Mouse (Mus musculus) left cerebral cortex, postnatal 4 days (tissue): ENCODE results near the gene Cbfa2t2. TPM values are rescaled to one million over a fixed set of nuclear protein-coding genes. Genes with fewer than 3 reads are reported as not detected.
"Not testable (repeated sequence)": the region's sequence is repeated elsewhere in the genome, so short reads cannot be mapped to it uniquely, and the experiment has no call there.

Experiments
- DNase-seq: peaks from one replicate; pipeline ENCODE4 v3.0.0-alpha.2; 2022
- intact Hi-C: fragments of 180-260 bp; cut with DNase I; formaldehyde crosslinking; loops from one replicate; pipeline ENCODE4 v1.15.1; 2025
- total RNA-seq, 2 experiments: library from RNA; stranded (reverse); gene quantifications; 2 replicates each; pipeline ENCODE4 v1.2.3; 2021

Cbfa2t2 gene
- total RNA-seq, 2 experiments from 2014 or later: 48.3 to 55.2 TPM

GRCm38 (mm10) chr2:154463621-154464198, 27.4 kb downstream of the Cbfa2t2 start:
- DNase-seq: peak; percentile 13
- intact Hi-C loops: no loop called here

- peak; percentile 35 for DNase-seq
- intact Hi-C loops: no loop called here
Measured at GRCm38 (mm10) chr2:154465914-154466335, 29.6 kb downstream of the Cbfa2t2 start.

GRCm38 (mm10) chr2:154467139-154467538, 30.9 kb downstream of the Cbfa2t2 start:
- no peak for DNase-seq
- intact Hi-C loops: no loop called here

- intact Hi-C loops: no loop called here
- DNase-seq: no peak
Measured at GRCm38 (mm10) chr2:154474251-154475061, 38.2 kb downstream of the Cbfa2t2 start.

GRCm38 (mm10) chr2:154475062-154475349, 38.7 kb downstream of the Cbfa2t2 start:
- no peak for DNase-seq
- intact Hi-C loops: no loop called here

- intact Hi-C loops: no loop called here
- DNase-seq: peak; percentile 33
Measured at GRCm38 (mm10) chr2:154475861-154476260, 39.6 kb downstream of the Cbfa2t2 start.

GRCm38 (mm10) chr2:154477028-154477427, 40.7 kb downstream of the Cbfa2t2 start:
- intact Hi-C loops: no loop called here
- DNase-seq: peak; percentile 65

- DNase-seq: no peak
- intact Hi-C loops: no loop called here
Measured at GRCm38 (mm10) chr2:154491788-154492187, 55.5 kb downstream of the Cbfa2t2 start.

GRCm38 (mm10) chr2:154493559-154493958, 57.3 kb downstream of the Cbfa2t2 start:
- DNase-seq, intact Hi-C loops: not testable (repeated sequence)

- intact Hi-C loops: no loop called here
Measured at GRCm38 (mm10) chr2:154495021-154495420, 58.7 kb downstream of the Cbfa2t2 start.

GRCm38 (mm10) chr2:154498571-154498970, 62.3 kb downstream of the Cbfa2t2 start:
- DNase-seq: peak; percentile 52
- intact Hi-C loops: no loop called here

More at GRCm38 (mm10) chr2:154495021-154495420, 58.7 kb downstream of the Cbfa2t2 start:
- DNase-seq: no peak

- DNase-seq: no peak
- intact Hi-C loops: no loop called here
Measured at GRCm38 (mm10) chr2:154499717-154500247, 63.5 kb downstream of the Cbfa2t2 start.

- no peak for DNase-seq
- intact Hi-C loops: no loop called here
Measured at GRCm38 (mm10) chr2:154500758-154501157, 64.5 kb downstream of the Cbfa2t2 start.

- no peak for DNase-seq
- intact Hi-C loops: no loop called here
Measured at GRCm38 (mm10) chr2:154507076-154507475, 70.8 kb downstream of the Cbfa2t2 start.

- intact Hi-C loops: no loop called here
- peak; percentile 18 for DNase-seq
Measured at GRCm38 (mm10) chr2:154507566-154508283, 71.4 kb downstream of the Cbfa2t2 start.

- intact Hi-C loops: no loop called here
- DNase-seq: no peak
Measured at GRCm38 (mm10) chr2:154508450-154508849, 72.2 kb downstream of the Cbfa2t2 start.

- intact Hi-C loops: no loop called here
- DNase-seq: no peak
Measured at GRCm38 (mm10) chr2:154510141-154510540, 73.9 kb downstream of the Cbfa2t2 start.

- DNase-seq: no peak
- intact Hi-C loops: no loop called here
Measured at GRCm38 (mm10) chr2:154516944-154517343, 80.7 kb downstream of the Cbfa2t2 start.

GRCm38 (mm10) chr2:154517424-154517823, 81.1 kb downstream of the Cbfa2t2 start:
- intact Hi-C loops: no loop called here
- no peak for DNase-seq

GRCm38 (mm10) chr2:154521449-154521848, 85.2 kb downstream of the Cbfa2t2 start:
- intact Hi-C loops: no loop called here
- no peak for DNase-seq

- intact Hi-C loops: no loop called here
- no peak for DNase-seq
Measured at GRCm38 (mm10) chr2:154522334-154522733, 86.1 kb downstream of the Cbfa2t2 start.
